Mouse (Mus musculus) spleen, adult 2 months (tissue): ENCODE measurements around the gene Mcemp1. TPM values are rescaled to one million over a fixed set of nuclear protein-coding genes. Genes with fewer than 3 reads are reported as not detected.

Source experiments
- DNase-seq, 2 experiments: peaks; one replicate each; pipeline versions ENCODE4 v3.0.0 to v3.0.0-alpha.2; 2012 to 2021; ENCODE audit warnings: low spot score in 2 of 2, low read depth in 1 of 2
- H3K27ac ChIP-seq: fragments of 200-500 bp; 2 replicates; pipeline ENCODE4 v1.5.1; 2012; ENCODE audit warnings: low read length, inconsistent platforms; ENCODE audit not compliant: insufficient read depth
- H3K27me3 ChIP-seq: fragments of 200-500 bp; 2 replicates; pipeline ENCODE4 v1.6.1; 2012; ENCODE audit warnings: mild to moderate bottlenecking, moderate library complexity, low read length, inconsistent platforms; ENCODE audit not compliant: control insufficient read depth, insufficient read depth
- H3K36me3 ChIP-seq: fragments of 200-500 bp; 2 replicates; pipeline ENCODE4 v1.6.1; 2012; ENCODE audit warnings: mild to moderate bottlenecking, low read length, inconsistent platforms; ENCODE audit not compliant: control insufficient read depth, insufficient read depth
- H3K4me1 ChIP-seq: fragments of 200-500 bp; 2 replicates; pipeline ENCODE4 v1.6.1; 2011; ENCODE audit warnings: inconsistent platforms; ENCODE audit not compliant: control insufficient read depth, insufficient read depth, insufficient read length
- H3K4me3 ChIP-seq: fragments of 200-500 bp; 2 replicates; pipeline ENCODE4 v1.5.1; 2011; ENCODE audit warnings: mild to moderate bottlenecking, inconsistent platforms; ENCODE audit not compliant: insufficient read depth, insufficient read length; ENCODE audit errors: extremely low read depth
- CTCF ChIP-seq: fragments of 200-500 bp; IDR thresholded peaks from 2 replicates; pipeline ENCODE4 v1.5.1; 2011; ENCODE audit warnings: mild to moderate bottlenecking, inconsistent platforms; ENCODE audit not compliant: insufficient read depth, insufficient read length, insufficient replicate concordance; ENCODE audit errors: extremely low read depth
- POLR2A ChIP-seq: fragments of 200-500 bp; IDR thresholded peaks from 2 replicates; pipeline ENCODE4 v1.6.1; 2011; ENCODE audit warnings: low read depth, low read length, inconsistent platforms
- WGBS: fragments of 180-500 bp; shearing (Covaris S2); methylation state at CpG from one replicate; pipeline ENCODE4 v1.1.7; 2018; 5-methylcytosine and 5-hydroxymethylcytosine counted together
- polyA plus RNA-seq: library from polyadenylated mRNA; depleted of rRNA; stranded (reverse); fragments of >200 nt; gene quantifications from 2 replicates; pipeline ENCODE4 v1.2.3, GENCODE M21; 2012

The Mcemp1 gene
- polyA plus RNA-seq, 1 experiment = 5.3 TPM

- WGBS = 70% methylated on average over 3 of the region's 3 CpGs
- peak overlapping the region; percentile 9; the same call in 1 of the 2 replicates for H3K4me3 ChIP-seq
- TF ChIP-seq CTCF (no peak), POLR2A (no peak)
Measured at GRCm38 (mm10) chr8:3690774-3691173, 25.2 kb downstream of the Mcemp1 start.

DNA sequence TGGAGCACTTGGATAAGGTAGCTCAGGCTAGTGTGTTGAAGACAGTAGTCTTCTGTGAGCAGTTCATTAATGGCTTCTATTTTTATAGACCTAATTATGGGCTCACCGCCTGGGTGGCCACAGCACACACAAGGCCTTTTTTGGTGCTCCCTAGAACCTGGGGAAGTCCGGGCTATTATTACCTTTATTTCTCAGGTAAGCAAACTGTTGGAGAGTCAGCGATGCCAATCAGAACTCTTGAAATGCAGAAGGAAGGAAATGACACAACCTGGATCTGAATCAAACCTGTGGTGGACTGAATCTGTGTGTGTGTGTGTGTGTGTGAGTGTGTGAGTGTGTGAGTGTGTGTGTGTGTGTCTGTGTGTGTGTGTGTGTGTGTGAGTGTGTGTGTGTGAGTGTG, 28.6 kb downstream of the Mcemp1 start, which contains the start of gene Fcer2a:
Gene Fcer2a, minus strand, starts transcription at position 55 of the 400 bp plus-strand sequence.
- TF ChIP-seq POLR2A (no peak), CTCF (no peak)
- H3K27me3 ChIP-seq = no peaks in the 10 kb centered on the region
- peaks cover 6% of the 10 kb centered on the region; the same call in 1 of the 2 replicates for H3K4me1 ChIP-seq
- H3K27ac ChIP-seq = peak within 1 kb of the TSS; percentile 85
- peaks cover 10% of the 10 kb centered on the region for H3K36me3 ChIP-seq
- DNase-seq = peak; percentile 54 to 55
- 37% methylated on average over 3 of the region's 3 CpGs for WGBS
- H3K4me3 ChIP-seq = peak within 1 kb of the TSS; percentile 62

More at GRCm38 (mm10) chr8:3690774-3691173, 25.2 kb downstream of the Mcemp1 start:
- H3K27ac ChIP-seq = no peak overlapping the region
- H3K27me3 ChIP-seq = no peaks in the 10 kb centered on the region
- peaks cover 26% of the 10 kb centered on the region for H3K36me3 ChIP-seq
- H3K4me1 ChIP-seq = peaks cover 16% of the 10 kb centered on the region; the same call in 1 of the 2 replicates
- no peak for DNase-seq

DNA sequence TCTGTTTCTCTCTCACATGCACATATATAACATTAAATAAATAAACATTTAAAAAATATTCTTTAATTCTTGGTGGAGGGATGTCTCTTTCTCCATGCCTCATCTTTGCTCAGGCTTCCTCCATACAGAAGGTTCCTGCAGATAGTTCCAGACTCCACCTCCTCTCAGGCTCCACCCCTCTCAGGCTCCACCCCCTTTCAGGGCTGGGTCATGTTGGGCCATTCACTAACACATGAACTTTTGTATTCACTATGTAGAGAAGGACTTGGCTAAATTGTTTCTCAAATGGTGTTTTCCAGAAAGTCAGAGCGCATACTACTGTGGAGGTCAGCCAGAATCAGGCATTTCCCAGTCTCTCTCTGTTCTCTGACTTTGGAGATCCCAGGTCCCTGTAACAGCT, 35.9 kb downstream of the Mcemp1 start:
- DNase-seq = no peak
- WGBS = 93% methylated on average over 1 of the region's 1 CpGs
- Histone ChIP-seq H3K27me3 (no peaks in the 10 kb centered on the region), H3K4me3 (no peak overlapping the region), H3K27ac (no peak overlapping the region), H3K4me1 (peaks cover 2% of the 10 kb centered on the region; the same call in 1 of the 2 replicates), H3K36me3 (no peaks in the 10 kb centered on the region)
- no peak for TF ChIP-seq CTCF
- no peak for TF ChIP-seq POLR2A

GRCm38 (mm10) chr8:3705711-3706110, 40.2 kb downstream of the Mcemp1 start:
- H3K4me1 ChIP-seq = peaks cover 9% of the 10 kb centered on the region; the same call in 1 of the 2 replicates
- WGBS = 38% methylated on average over 4 of the region's 4 CpGs
- no peak overlapping the region for H3K27ac ChIP-seq
- no peaks in the 10 kb centered on the region for H3K27me3 ChIP-seq
- H3K36me3 ChIP-seq = no peaks in the 10 kb centered on the region
- TF ChIP-seq CTCF (no peak), POLR2A (no peak)
- no peak overlapping the region for H3K4me3 ChIP-seq
- DNase-seq = no peak

DNA sequence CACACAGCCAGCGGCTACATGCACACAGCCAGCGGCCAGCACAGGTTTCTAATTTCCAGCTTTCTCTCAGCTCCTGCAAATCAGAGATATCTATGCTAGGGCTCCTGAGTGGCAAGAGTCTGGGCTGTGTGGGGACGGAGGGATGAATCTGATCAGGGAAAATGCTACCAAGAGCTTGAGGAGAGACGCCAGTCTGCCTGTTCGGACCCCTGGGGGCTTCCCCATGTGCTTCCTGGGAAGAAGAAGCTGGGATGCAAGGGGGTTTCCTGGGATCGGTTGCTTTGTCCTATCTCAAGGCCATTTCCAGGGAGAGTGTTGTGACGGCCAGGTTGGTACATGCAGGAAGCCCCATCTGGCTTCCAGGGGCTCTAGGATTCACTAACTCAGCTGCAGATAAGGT, 42.1 kb downstream of the Mcemp1 start:
- TF ChIP-seq POLR2A (no peak), CTCF (no peak)
- no peaks in the 10 kb centered on the region for H3K27me3 ChIP-seq
- H3K4me1 ChIP-seq = peaks cover 21% of the 10 kb centered on the region; the same call in 1 of the 2 replicates
- DNase-seq = no peak
- no peaks in the 10 kb centered on the region for H3K36me3 ChIP-seq
- no peak overlapping the region for H3K4me3 ChIP-seq
- WGBS = 82% methylated on average over 7 of the region's 7 CpGs
- no peak overlapping the region for H3K27ac ChIP-seq

DNA sequence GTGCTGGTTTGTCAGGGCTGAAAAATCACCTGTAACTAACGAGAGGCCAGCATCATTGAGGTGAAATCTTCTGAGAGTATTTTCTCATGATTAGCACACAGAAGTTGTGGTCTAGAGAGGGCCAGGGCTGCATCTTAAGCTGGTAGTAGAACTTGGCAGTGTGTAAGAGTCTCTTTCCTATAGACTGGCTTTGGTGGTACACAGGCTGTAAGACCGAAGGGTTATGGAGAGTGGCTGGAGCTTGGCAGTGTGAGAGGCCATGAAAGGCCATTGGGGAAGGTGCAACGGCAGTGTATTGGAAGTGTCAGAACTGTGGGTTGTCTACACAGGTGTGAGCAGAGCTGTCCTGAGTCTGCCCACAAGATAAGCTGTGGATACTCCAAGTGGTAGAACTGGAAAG, 44.8 kb downstream of the Mcemp1 start:
- Histone ChIP-seq H3K4me3 (no peak overlapping the region), H3K36me3 (no peaks in the 10 kb centered on the region), H3K27ac (peak overlapping the region; percentile 78), H3K4me1 (peaks cover 22% of the 10 kb centered on the region), H3K27me3 (no peaks in the 10 kb centered on the region)
- no peak for TF ChIP-seq POLR2A
- TF ChIP-seq CTCF = no peak
- 39% methylated on average over 3 of the region's 3 CpGs for WGBS
- no peak for DNase-seq

DNA sequence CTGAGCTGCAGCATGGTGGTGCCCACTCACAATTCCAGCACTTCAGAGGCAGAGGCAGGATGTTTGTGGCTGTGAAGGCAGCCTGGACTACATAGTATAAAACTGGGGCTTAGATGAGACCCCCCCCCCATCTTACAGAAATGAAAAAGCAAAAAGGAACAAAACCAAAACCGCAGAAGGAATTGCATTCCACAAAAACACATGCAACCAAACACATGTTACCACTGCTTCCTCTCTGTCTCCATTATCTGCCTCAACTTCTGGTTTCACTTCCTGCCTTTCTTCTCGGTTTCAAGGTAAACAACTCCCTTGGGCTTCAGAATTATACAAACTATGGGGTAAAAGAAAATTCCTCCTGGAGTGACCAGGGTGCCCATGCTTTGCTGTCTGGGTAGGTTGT, 46.1 kb downstream of the Mcemp1 start:
- TF ChIP-seq CTCF (no peak), POLR2A (no peak)
- peaks cover 22% of the 10 kb centered on the region for H3K4me1 ChIP-seq
- no peaks in the 10 kb centered on the region for H3K27me3 ChIP-seq
- H3K27ac ChIP-seq = peak overlapping the region; percentile 81
- no peak overlapping the region for H3K4me3 ChIP-seq
- peak; percentile 12 to 57 for DNase-seq
- no peaks in the 10 kb centered on the region for H3K36me3 ChIP-seq
- WGBS = 0% methylated on average over 2 of the region's 2 CpGs
